Mouse (Mus musculus): ENCODE measurements around the gene Kmt5a. TPM values are rescaled to one million over a fixed set of nuclear protein-coding genes. Genes with fewer than 3 reads are reported as not detected.

Gene Kmt5a
- total RNA-seq (2021), result 100 to 1,000 TPM; 191 to 237 TPM

- intact Hi-C loops (cut with DNase I), result no loop called here
Measured at GRCm38 (mm10) chr5:124439447-124440093, at the start of gene Kmt5a. Kmt5a (plus strand) TSS chr5:124439930.

GRCm38 (mm10) chr5:124392412-124392811, 47.3 kb upstream of the Kmt5a start:
- intact Hi-C loops (cut with DNase I), result no loop called here

More at GRCm38 (mm10) chr5:124439447-124440093, at the start of gene Kmt5a:
- DNase-seq, result peak; percentile 93 to 95

GRCm38 (mm10) chr5:124393726-124394125, 46.0 kb upstream of the Kmt5a start:
- no peak for DNase-seq
- intact Hi-C loops (cut with DNase I), result no loop called here

More at GRCm38 (mm10) chr5:124392412-124392811, 47.3 kb upstream of the Kmt5a start:
- DNase-seq, result no peak

- intact Hi-C loops (cut with DNase I), result no loop called here
- DNase-seq, result no peak
Measured at GRCm38 (mm10) chr5:124410808-124411207, 28.9 kb upstream of the Kmt5a start.

- no peak for DNase-seq
- intact Hi-C loops (cut with DNase I), result no loop called here
Measured at GRCm38 (mm10) chr5:124412163-124412562, 27.6 kb upstream of the Kmt5a start.

GRCm38 (mm10) chr5:124418903-124419302, 20.8 kb upstream of the Kmt5a start:
- intact Hi-C loops (cut with DNase I), result no loop called here
- DNase-seq, result no peak

- no peak for DNase-seq
- intact Hi-C loops (cut with DNase I), result no loop called here
Measured at GRCm38 (mm10) chr5:124421786-124422185, 17.9 kb upstream of the Kmt5a start.

- DNase-seq, result no peak
- intact Hi-C loops (cut with DNase I), result no loop called here
Measured at GRCm38 (mm10) chr5:124424200-124424722, 15.5 kb upstream of the Kmt5a start.

GRCm38 (mm10) chr5:124424723-124425411, 14.9 kb upstream of the Kmt5a start:
- no peak for DNase-seq
- intact Hi-C loops (cut with DNase I), result no loop called here

- intact Hi-C loops (cut with DNase I), result no loop called here
- DNase-seq, result peak; percentile 90 to 96
Measured at GRCm38 (mm10) chr5:124425412-124426259, 14.1 kb upstream of the Kmt5a start, which contains the start of gene Sbno1. Sbno1 (minus strand) TSS chr5:124426001.

GRCm38 (mm10) chr5:124426475-124427071, 13.2 kb upstream of the Kmt5a start:
- intact Hi-C loops (cut with DNase I), result no loop called here
- peak in 1 of 2 experiments; percentile 9 for DNase-seq

- intact Hi-C loops (cut with DNase I), result loop anchor here (1.0 to 5.0 kb wide), 2 partner anchors 107 to 430 kb away; partner anchors contain the start of genes Ccdc92 and Zfp664
- DNase-seq, result peak; percentile 72 to 79
Measured at GRCm38 (mm10) chr5:124432398-124433012, 7.2 kb upstream of the Kmt5a start.

- no peak for DNase-seq
- intact Hi-C loops (cut with DNase I), result loop anchor here (5.0 kb wide), 1 partner anchor 429 kb away; the partner anchor contains the start of genes Ccdc92 and Zfp664
Measured at GRCm38 (mm10) chr5:124433048-124433447, 6.7 kb upstream of the Kmt5a start.

GRCm38 (mm10) chr5:124438229-124438628, 1.5 kb upstream of the Kmt5a start:
- no peak for DNase-seq
- intact Hi-C loops (cut with DNase I), result no loop called here

- DNase-seq, result no peak
- intact Hi-C loops (cut with DNase I), result no loop called here
Measured at GRCm38 (mm10) chr5:124438746-124439145, 984 bp upstream of the Kmt5a start.

- intact Hi-C loops (cut with DNase I), result no loop called here
- DNase-seq, result no peak
Measured at GRCm38 (mm10) chr5:124440094-124440701, 468 bp downstream of the Kmt5a start.

GRCm38 (mm10) chr5:124442628-124443027, 2.9 kb downstream of the Kmt5a start:
- intact Hi-C loops (cut with DNase I), result loop anchor here (2.0 kb wide), 1 partner anchor 14 kb away; no protein-coding TSS in a partner anchor
- no peak for DNase-seq

GRCm38 (mm10) chr5:124444208-124444607, 4.5 kb downstream of the Kmt5a start:
- no peak for DNase-seq
- intact Hi-C loops (cut with DNase I), result no loop called here
